In genomic region chr17:6005246-6005637, GRCm38 (mm10) we compare ENCODE assay signal across 9 mouse cellular contexts.
DNase-seq lines count a peak whose midpoint lies in the region; ATAC-seq and TF ChIP-seq lines count a peak whose summit lies in the region.
"Had no signal": no experiment of that assay in that cellular context is flagged by ENCODE, and none has a peak within 500 bp of the region (broad histone marks: within the 10 kb centered on the region; RNA-seq: fewer than 3 reads in every experiment).

No protein-coding gene starts in this region.

- TF ChIP-seq CTCF in left cerebral cortex, adult 2 months (IDR thresholded peaks at IDR 0.05): no peak

- no peak overlapping the region for H3K4me3 ChIP-seq in left cerebral cortex, adult 2 months
- H3K4me3 ChIP-seq in embryonic facial prominence, embryonic 11.5 days (ENCODE audit: low read depth, low read length): no peak overlapping the region
- peak overlapping the region; percentile 31 for H3K4me3 ChIP-seq in limb, embryonic 10.5 days
- H3K4me3 ChIP-seq in neural tube, embryonic 14.5 days (ENCODE audit: low read depth, low read length): no peak overlapping the region

- peak; percentile 67 for ATAC-seq in embryonic facial prominence, embryonic 11.5 days (replicated peaks; ENCODE audit: insufficient number of reproducible peaks, low FRiP score, low TSS enrichment, low read depth)
- no peak for ATAC-seq in neural tube, embryonic 14.5 days (ENCODE audit: low read depth)

- DNase-seq in left cerebral cortex, adult 2 months (ENCODE audit: extremely low spot score in 1 of 2, low spot score in 2 of 2): no peak
- DNase-seq in left cerebral cortex, postnatal 4 days: no peak
- no peak for DNase-seq in embryonic facial prominence, embryonic 11.5 days (ENCODE audit: low spot score)
- DNase-seq in limb, embryonic 10.5 days (ENCODE audit: low spot score): peak; percentile 57
- DNase-seq in cerebellum, adult 18-20 months: no peak
- no peak for DNase-seq in gastrocnemius, postnatal 36 days
- DNase-seq in cerebellum, adult 9-10 months: no peak
- DNase-seq: adrenal gland, postnatal 25 days had no signal

- peak overlapping the region; percentile 91 for H3K27ac ChIP-seq in left cerebral cortex, adult 2 months
- no peak overlapping the region for H3K27ac ChIP-seq in embryonic facial prominence, embryonic 11.5 days (replicated peaks; ENCODE audit: low read depth, low read length)
- peak overlapping the region; percentile 15 for H3K27ac ChIP-seq in limb, embryonic 10.5 days
- H3K27ac ChIP-seq in neural tube, embryonic 14.5 days (ENCODE audit: low read depth, low read length): peak overlapping the region; percentile 34; the same call in 1 of the 2 replicates

- H3K27me3 ChIP-seq in embryonic facial prominence, embryonic 11.5 days (ENCODE audit: control insufficient read depth, insufficient read depth, low read length): no peaks in the 10 kb centered on the region
- no peaks in the 10 kb centered on the region for H3K27me3 ChIP-seq in limb, embryonic 10.5 days (ENCODE audit: low read depth, poor library complexity, severe bottlenecking)
- no peaks in the 10 kb centered on the region for H3K27me3 ChIP-seq in neural tube, embryonic 14.5 days (ENCODE audit: control insufficient read depth, insufficient read depth, low read length)

- intact Hi-C loops in left cerebral cortex, adult 2 months (cut with DNase I): loop anchor here (5.0 kb wide), 1 partner anchor 208 kb away; no protein-coding TSS in a partner anchor
- intact Hi-C loops in left cerebral cortex, postnatal 4 days (cut with DNase I): loop anchor here (10.0 kb wide), 1 partner anchor 210 kb away; no protein-coding TSS in a partner anchor
- intact Hi-C loops in gastrocnemius, postnatal 36 days (cut with DNase I): no loop called here

- peak overlapping the region; percentile 17 for H3K4me2 ChIP-seq in embryonic facial prominence, embryonic 11.5 days (ENCODE audit: low read depth, low read length)
- no peak overlapping the region for H3K4me2 ChIP-seq in neural tube, embryonic 14.5 days (ENCODE audit: low read depth, low read length)

- 4% methylated on average over 14 of the region's 14 CpGs for WGBS in embryonic facial prominence, embryonic 11.5 days
- WGBS in limb, embryonic 10.5 days: 8% methylated on average over 14 of the region's 14 CpGs
- WGBS in neural tube, embryonic 14.5 days: 11% methylated on average over 10 of the region's 14 CpGs

- H3K9ac ChIP-seq in embryonic facial prominence, embryonic 11.5 days (replicated peaks; ENCODE audit: low read length): no peak overlapping the region
- H3K9ac ChIP-seq in neural tube, embryonic 14.5 days (replicated peaks; ENCODE audit: low read depth, low read length): no peak overlapping the region

- no peaks in the 10 kb centered on the region for H3K9me3 ChIP-seq in embryonic facial prominence, embryonic 11.5 days (replicated peaks; ENCODE audit: control insufficient read depth, low read length)
- no peaks in the 10 kb centered on the region for H3K9me3 ChIP-seq in limb, embryonic 10.5 days (replicated peaks)
- no peaks in the 10 kb centered on the region for H3K9me3 ChIP-seq in neural tube, embryonic 14.5 days (ENCODE audit: control insufficient read depth, low read length)

- no peaks in the 10 kb centered on the region for H3K36me3 ChIP-seq in embryonic facial prominence, embryonic 11.5 days (replicated peaks; ENCODE audit: control insufficient read depth, insufficient read depth, low read depth, low read length)
- H3K36me3 ChIP-seq in limb, embryonic 10.5 days: no peaks in the 10 kb centered on the region
- H3K36me3 ChIP-seq in neural tube, embryonic 14.5 days (ENCODE audit: control insufficient read depth, insufficient read depth, low read length): no peaks in the 10 kb centered on the region

- H3K4me1 ChIP-seq in embryonic facial prominence, embryonic 11.5 days (ENCODE audit: control insufficient read depth, insufficient read depth, low read length): no peaks in the 10 kb centered on the region
- H3K4me1 ChIP-seq in limb, embryonic 10.5 days: peaks cover 22% of the 10 kb centered on the region
- 0 out of 2 replicates have a peak, but pooled peaks cover 3% of the 10 kb centered on the region for H3K4me1 ChIP-seq in neural tube, embryonic 14.5 days (ENCODE audit: control insufficient read depth, insufficient read depth, low read length)
